Mouse (Mus musculus) myocyte (in vitro differentiated cells): ENCODE measurements around the gene Gramd1a. TPM values are rescaled to one million over a fixed set of nuclear protein-coding genes. Genes with fewer than 3 reads are reported as not detected.
A peak's percentile ranks its signal among the peaks of the same experiment; 100 is the strongest.

Experiments used
- H3K27me3 ChIP-seq: one replicate; pipeline ENCODE4 v1.6.1; 2011; ENCODE audit not compliant: control insufficient read depth, insufficient read depth, insufficient read length
- H3K36me3 ChIP-seq: one replicate; pipeline ENCODE4 v1.6.1; 2011; ENCODE audit not compliant: control insufficient read depth, insufficient read depth
- H3K4me2 ChIP-seq: one replicate; pipeline ENCODE4 v1.6.1; 2011; ENCODE audit warnings: low read depth, control low read depth
- H3K4me3 ChIP-seq: one replicate; pipeline ENCODE4 v1.5.1; 2011; ENCODE audit warnings: mild to moderate bottlenecking, control low read depth, moderate library complexity
- H3K79me2 ChIP-seq: one replicate; pipeline ENCODE4 v1.6.1; 2011; ENCODE audit not compliant: control insufficient read depth, insufficient read depth
- H3ac ChIP-seq: one replicate; pipeline ENCODE4 v1.6.1; 2011; ENCODE audit not compliant: control insufficient read depth, insufficient read length
- CEBPB ChIP-seq: IDR thresholded peaks from 2 replicates; pipeline ENCODE4 v1.6.1; 2011; ENCODE audit warnings: mild to moderate bottlenecking, moderate library complexity; ENCODE audit not compliant: poor library complexity, insufficient read depth, severe bottlenecking
- E2F4 ChIP-seq: IDR thresholded peaks from one replicate; pipeline ENCODE4 v1.6.1; 2011; ENCODE audit warnings: mild to moderate bottlenecking, control low read depth, moderate library complexity; ENCODE audit not compliant: insufficient read depth
- MAX ChIP-seq: IDR thresholded peaks from one replicate; pipeline ENCODE4 v1.6.1; 2011; ENCODE audit warnings: low read depth, mild to moderate bottlenecking, control low read depth
- MYOD1 ChIP-seq, 3 experiments: IDR thresholded peaks; one replicate each; pipeline ENCODE4 v1.6.1; 2011; ENCODE audit warnings: control low read depth in 2 of 3, low read depth in 2 of 3, mild to moderate bottlenecking in 2 of 3, moderate library complexity in 1 of 3; ENCODE audit not compliant: insufficient read length in 2 of 3, control insufficient read depth in 1 of 3
- MYOG ChIP-seq, 3 experiments: IDR thresholded peaks; one replicate each; pipeline ENCODE4 v1.6.1; 2011; ENCODE audit warnings: control low read depth in 2 of 3, low read depth in 2 of 3, mild to moderate bottlenecking in 2 of 3; ENCODE audit not compliant: insufficient read length in 2 of 3, control insufficient read depth in 1 of 3, insufficient read depth in 1 of 3
- POLR2A ChIP-seq: IDR thresholded peaks from one replicate; pipeline ENCODE4 v1.6.1; 2011; ENCODE audit warnings: low read depth, mild to moderate bottlenecking, control low read depth, moderate library complexity; ENCODE audit not compliant: insufficient read length
- POLR2AphosphoS2 ChIP-seq: IDR thresholded peaks from one replicate; pipeline ENCODE4 v1.6.1; 2011; ENCODE audit warnings: low read depth, control low read depth; ENCODE audit not compliant: insufficient read length
- REST ChIP-seq: IDR thresholded peaks from one replicate; pipeline ENCODE4 v1.6.1; 2011; ENCODE audit warnings: mild to moderate bottlenecking, control low read depth, moderate library complexity; ENCODE audit not compliant: insufficient read depth, insufficient read length
- SRF ChIP-seq: IDR thresholded peaks from one replicate; pipeline ENCODE4 v1.6.1; 2011; ENCODE audit warnings: low read depth; ENCODE audit not compliant: control insufficient read depth, insufficient read length
- TCF12 ChIP-seq: IDR thresholded peaks from one replicate; pipeline ENCODE4 v1.6.1; 2011; ENCODE audit warnings: mild to moderate bottlenecking, control low read depth; ENCODE audit not compliant: poor library complexity, insufficient read depth, severe bottlenecking
- TCF3 ChIP-seq: IDR thresholded peaks from one replicate; pipeline ENCODE4 v1.6.1; 2011; ENCODE audit warnings: low read depth, control low read depth; ENCODE audit not compliant: insufficient read length
- USF1 ChIP-seq: IDR thresholded peaks from one replicate; pipeline ENCODE4 v1.6.1; 2011; ENCODE audit warnings: low read depth, mild to moderate bottlenecking, control low read depth, moderate library complexity
- polyA plus RNA-seq: library from polyadenylated mRNA; unstranded; fragments of >200 nt; fragmentation: generic; extraction: Trizol; gene quantifications from one replicate; pipeline ENCODE4 v1.2.1, GENCODE M21; 2012; ENCODE audit warnings: missing spikeins

The Gramd1a gene
- polyA plus RNA-seq, 1 experiment: 25.5 TPM

DNA sequence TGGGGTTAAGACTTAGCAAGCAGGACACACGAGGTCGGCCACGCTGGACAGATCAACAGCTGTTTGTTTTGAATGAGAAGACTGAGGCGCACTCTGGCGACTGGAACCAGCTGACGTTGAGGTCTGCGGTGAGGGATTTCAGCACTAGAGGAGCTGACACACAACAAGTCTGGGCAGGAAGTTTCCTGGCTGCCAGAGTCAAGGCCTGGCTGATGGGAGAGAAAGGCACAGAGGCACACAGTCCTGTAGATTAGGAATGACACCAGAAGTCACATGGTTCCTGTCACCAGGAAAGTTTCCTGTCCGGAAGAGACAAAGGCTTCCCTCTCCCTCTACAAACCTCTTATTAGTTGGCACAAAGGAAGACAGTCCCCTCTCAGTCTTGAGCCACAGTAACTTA, 12.7 kb upstream of the Gramd1a start:
- Histone ChIP-seq H3K27me3 (no peaks in the 10 kb centered on the region), H3K36me3 (no peaks in the 10 kb centered on the region), H3K4me3 (no peak overlapping the region), H3ac (no peak overlapping the region), H3K79me2 (no peaks in the 10 kb centered on the region), H3K4me2 (no peak overlapping the region)
- TF ChIP-seq USF1 (no peak), MYOG (IDR thresholded peaks at IDR 0.05; ENCODE audit: control insufficient read depth in 1 of 3, insufficient read depth in 1 of 3, insufficient read length in 2 of 3, low read depth in 2 of 3) (peak in 1 of 3 experiments; percentile 41)

DNA sequence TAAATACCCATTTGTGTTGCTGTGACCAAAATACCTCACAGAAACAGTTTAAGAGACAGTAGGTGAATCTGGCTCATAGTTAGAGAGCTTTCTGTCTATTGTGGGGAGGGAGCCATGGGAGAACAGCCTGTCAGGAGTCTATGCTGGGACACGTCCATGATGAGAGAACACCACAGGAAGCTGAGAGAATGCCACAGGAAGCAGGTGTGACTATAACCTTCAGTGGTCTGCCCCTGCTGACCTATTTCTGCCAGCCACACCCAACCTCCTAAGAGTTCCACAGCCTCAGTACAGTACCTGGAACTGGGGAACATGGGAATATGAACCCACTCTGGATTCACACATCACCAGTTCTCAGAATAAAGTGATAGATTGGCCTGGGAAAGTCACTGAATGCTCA, 9.1 kb upstream of the Gramd1a start:
- no peaks in the 10 kb centered on the region for H3K36me3 ChIP-seq
- no peak overlapping the region for H3ac ChIP-seq
- no peaks in the 10 kb centered on the region for H3K79me2 ChIP-seq
- no peak overlapping the region for H3K4me3 ChIP-seq
- no peak overlapping the region for H3K4me2 ChIP-seq
- H3K27me3 ChIP-seq: no peaks in the 10 kb centered on the region
- TF ChIP-seq MYOD1 (IDR thresholded peaks at IDR 0.05; ENCODE audit: control insufficient read depth in 1 of 3, insufficient read length in 2 of 3, low read depth in 2 of 3) (no peak), REST (no peak), CEBPB (no peak), POLR2A (no peak), SRF (no peak), USF1 (no peak), MYOG (IDR thresholded peaks at IDR 0.05; ENCODE audit: control insufficient read depth in 1 of 3, insufficient read depth in 1 of 3, insufficient read length in 2 of 3, low read depth in 2 of 3) (no peak), MAX (no peak), TCF3 (no peak)

DNA sequence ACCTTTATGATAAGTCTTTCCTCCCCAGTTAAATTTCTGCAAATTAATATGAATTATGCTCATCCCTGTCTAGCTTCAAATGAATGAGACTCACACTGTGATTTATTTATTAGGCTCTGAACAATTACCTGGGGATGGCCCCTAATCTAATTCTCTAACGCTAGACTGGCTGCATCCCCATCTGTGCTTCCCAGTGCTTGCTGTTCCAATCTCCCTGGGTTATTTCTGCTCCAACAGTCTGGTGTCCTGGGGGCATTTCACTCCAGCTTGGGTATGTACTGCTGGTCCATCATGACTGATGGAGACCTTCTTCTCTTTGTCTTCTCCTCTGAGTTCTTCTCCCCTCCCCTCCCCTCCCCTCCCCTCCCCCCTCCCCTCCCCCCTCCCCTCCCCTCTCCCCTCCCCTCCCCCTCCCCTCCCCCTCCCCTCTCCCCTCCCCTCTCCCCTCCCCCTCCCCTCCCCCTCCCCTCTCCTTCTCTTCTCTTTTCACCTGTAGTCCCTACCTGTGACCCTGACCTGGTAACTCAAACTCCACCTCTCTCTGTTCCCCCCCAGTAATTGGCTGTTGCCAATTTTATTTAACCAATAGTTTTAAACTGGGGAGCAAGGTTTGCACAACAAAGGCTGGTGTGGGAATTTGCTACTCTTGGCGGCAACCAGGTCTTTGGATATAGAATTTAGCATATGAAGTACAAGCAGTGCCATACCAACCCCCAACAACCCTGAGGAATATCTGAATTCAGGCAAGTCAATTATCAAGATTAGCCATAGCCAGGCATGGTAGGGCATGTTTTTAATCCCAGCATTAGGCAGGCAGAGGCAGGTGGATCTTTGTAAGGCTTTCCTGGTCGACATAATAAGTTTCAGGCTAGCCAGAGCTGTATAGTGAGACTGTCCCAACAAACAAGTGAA, 8.2 kb upstream of the Gramd1a start:
- H3K4me2 ChIP-seq: no peak overlapping the region
- no peak overlapping the region for H3K4me3 ChIP-seq
- H3K79me2 ChIP-seq: no peaks in the 10 kb centered on the region
- H3ac ChIP-seq: no peak overlapping the region
- no peaks in the 10 kb centered on the region for H3K27me3 ChIP-seq
- no peak for TF ChIP-seq POLR2AphosphoS2
- TF ChIP-seq TCF12: no peak
- no peak for TF ChIP-seq E2F4
- no peak for TF ChIP-seq TCF3
- TF ChIP-seq MYOD1 (IDR thresholded peaks at IDR 0.05; ENCODE audit: control insufficient read depth in 1 of 3, insufficient read length in 2 of 3, low read depth in 2 of 3): no peak
- no peak for TF ChIP-seq POLR2A
- no peak for TF ChIP-seq MYOG (IDR thresholded peaks at IDR 0.05; ENCODE audit: control insufficient read depth in 1 of 3, insufficient read depth in 1 of 3, insufficient read length in 2 of 3, low read depth in 2 of 3)
- no peak for TF ChIP-seq CEBPB
- no peak for TF ChIP-seq REST
- no peak for TF ChIP-seq USF1
- no peak for TF ChIP-seq MAX
- no peak for TF ChIP-seq SRF
- H3K36me3 ChIP-seq: no peaks in the 10 kb centered on the region

DNA sequence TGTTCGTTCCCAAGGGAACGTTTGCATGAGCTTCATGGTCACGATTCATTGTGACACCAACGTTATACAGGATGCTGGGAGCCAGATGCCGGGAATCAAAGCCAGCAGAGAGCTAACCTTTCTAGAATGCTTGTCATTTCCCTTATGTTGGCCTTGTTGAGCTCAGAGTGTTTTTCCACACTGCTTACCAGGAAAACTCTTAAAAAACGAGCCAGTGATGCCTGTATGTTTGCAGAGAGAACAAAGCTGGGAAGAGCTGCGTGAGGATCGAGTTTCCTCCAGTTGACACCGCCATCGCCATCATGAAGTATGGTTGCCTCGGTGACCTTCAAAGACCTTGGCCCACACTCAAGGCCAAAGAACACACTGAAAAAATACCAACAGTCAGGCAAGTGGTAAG, 6.6 kb upstream of the Gramd1a start:
- TF ChIP-seq TCF3 (no peak), E2F4 (no peak), REST (no peak), USF1 (no peak), SRF (no peak), MYOD1 (IDR thresholded peaks at IDR 0.05; ENCODE audit: control insufficient read depth in 1 of 3, insufficient read length in 2 of 3, low read depth in 2 of 3) (no peak)
- Histone ChIP-seq H3K4me2 (no peak overlapping the region), H3ac (no peak overlapping the region), H3K4me3 (no peak overlapping the region), H3K79me2 (no peaks in the 10 kb centered on the region), H3K27me3 (no peaks in the 10 kb centered on the region), H3K36me3 (no peaks in the 10 kb centered on the region)

DNA sequence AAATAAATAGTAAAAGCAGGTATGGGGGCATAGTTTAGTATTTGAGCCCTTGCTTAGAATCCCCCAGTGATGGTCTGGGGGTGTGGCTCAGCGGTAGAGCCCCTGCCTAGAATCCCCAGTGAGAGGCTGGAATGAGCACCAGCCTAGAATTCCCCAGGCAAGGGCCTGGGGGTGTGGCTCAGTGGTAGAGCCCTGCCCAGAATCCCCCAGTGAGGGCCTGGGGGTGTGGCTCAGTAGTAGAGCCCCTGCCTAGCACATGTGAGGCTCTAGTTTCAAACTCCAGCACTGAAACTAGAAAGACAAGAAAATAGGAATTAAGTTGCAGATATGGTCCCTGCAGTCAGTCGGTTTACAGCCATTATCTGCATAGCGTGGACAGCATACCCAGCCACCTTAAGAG, 6.1 kb upstream of the Gramd1a start:
- no peak overlapping the region for H3K4me3 ChIP-seq
- H3K27me3 ChIP-seq: no peaks in the 10 kb centered on the region
- H3K79me2 ChIP-seq: no peaks in the 10 kb centered on the region
- no peak overlapping the region for H3K4me2 ChIP-seq
- H3K36me3 ChIP-seq: no peaks in the 10 kb centered on the region
- TF ChIP-seq MAX: no peak
- no peak for TF ChIP-seq MYOD1 (IDR thresholded peaks at IDR 0.05; ENCODE audit: control insufficient read depth in 1 of 3, insufficient read length in 2 of 3, low read depth in 2 of 3)
- no peak for TF ChIP-seq TCF3
- TF ChIP-seq POLR2A: no peak
- no peak for TF ChIP-seq MYOG (IDR thresholded peaks at IDR 0.05; ENCODE audit: control insufficient read depth in 1 of 3, insufficient read depth in 1 of 3, insufficient read length in 2 of 3, low read depth in 2 of 3)
- no peak for TF ChIP-seq TCF12
- TF ChIP-seq CEBPB: no peak
- TF ChIP-seq POLR2AphosphoS2: no peak
- TF ChIP-seq SRF: no peak
- TF ChIP-seq REST: no peak
- no peak for TF ChIP-seq USF1
- H3ac ChIP-seq: no peak overlapping the region
